Mouse (Mus musculus) stomach, postnatal 0 days (tissue): Measurements from ENCODE around the gene Lsamp. TPM values are rescaled to one million over a fixed set of nuclear protein-coding genes. Genes with fewer than 3 reads are reported as not detected.

Experiments used
- ATAC-seq: fragments of 200-750 bp; cut with Nextera tagmentation; 2 replicates; pipeline ENCODE4 v1.8.0; 2017; ENCODE audit not compliant: low FRiP score, low TSS enrichment
- DNase-seq: peaks from one replicate; pipeline ENCODE4 v3.0.0-alpha.2; 2016; ENCODE audit warnings: low spot score
- H3K27ac ChIP-seq: fragments of 300-500 bp; sonication (generic); replicated peaks from 2 replicates; pipeline ENCODE4 v1.5.1; 2014; ENCODE audit warnings: mild to moderate bottlenecking, control low read depth
- H3K27me3 ChIP-seq: fragments of 300-500 bp; sonication (generic); 2 replicates; pipeline ENCODE4 v1.6.1; 2014; ENCODE audit warnings: low read length; ENCODE audit not compliant: control insufficient read depth, insufficient read depth
- H3K36me3 ChIP-seq: fragments of 300-500 bp; sonication (generic); 2 replicates; pipeline ENCODE4 v1.6.1; 2014; ENCODE audit warnings: low read length, mixed read lengths; ENCODE audit not compliant: control insufficient read depth, insufficient read depth
- H3K4me1 ChIP-seq: fragments of 300-500 bp; sonication (generic); replicated peaks from 2 replicates; pipeline ENCODE4 v1.6.1; 2014; ENCODE audit warnings: antibody characterized with exemption; ENCODE audit not compliant: control insufficient read depth, insufficient read depth
- H3K4me2 ChIP-seq: fragments of 300-500 bp; sonication (generic); replicated peaks from 2 replicates; pipeline ENCODE4 v1.6.1; 2014; ENCODE audit warnings: low read depth, mild to moderate bottlenecking, control low read depth, moderate library complexity
- H3K4me3 ChIP-seq: fragments of 300-500 bp; sonication (generic); 2 replicates; pipeline ENCODE4 v1.5.1; 2014; ENCODE audit warnings: low read depth, low read length, control low read depth
- H3K9ac ChIP-seq: fragments of 300-500 bp; sonication (generic); 2 replicates; pipeline ENCODE4 v1.6.1; 2014; ENCODE audit warnings: mild to moderate bottlenecking, low read length, control low read depth, mixed read lengths
- H3K9me3 ChIP-seq: fragments of 300-500 bp; sonication (generic); 2 replicates; pipeline ENCODE4 v1.6.1; 2016; ENCODE audit warnings: low read length; ENCODE audit not compliant: control insufficient read depth
- CTCF ChIP-seq: IDR thresholded peaks from 2 replicates; pipeline ENCODE4 v1.5.1; 2016; ENCODE audit warnings: antibody characterized with exemption, low read depth, mild to moderate bottlenecking, moderate library complexity
- EP300 ChIP-seq: optimal IDR thresholded peaks from 2 replicates; pipeline ENCODE3; 2016; ENCODE audit warnings: antibody characterized with exemption
- WGBS: fragments of 180-500 bp; shearing (Covaris S2); extraction: QIAGEN DNeasy Blood & Tissue Kit; methylation state at CpG from one replicate; pipeline ENCODE4 v1.1.7; 2014; 5-methylcytosine and 5-hydroxymethylcytosine counted together
- polyA plus RNA-seq: library from polyadenylated mRNA; unstranded; fragments of >200 nt; fragmentation: Nextera tagmentation; extraction: Ambion mirVana; gene quantifications from 2 replicates; pipeline ENCODE4 v1.2.1, GENCODE M21; 2015

The Lsamp gene
- polyA plus RNA-seq, 1 experiment from 2014 or later = 2.8 TPM

DNA sequence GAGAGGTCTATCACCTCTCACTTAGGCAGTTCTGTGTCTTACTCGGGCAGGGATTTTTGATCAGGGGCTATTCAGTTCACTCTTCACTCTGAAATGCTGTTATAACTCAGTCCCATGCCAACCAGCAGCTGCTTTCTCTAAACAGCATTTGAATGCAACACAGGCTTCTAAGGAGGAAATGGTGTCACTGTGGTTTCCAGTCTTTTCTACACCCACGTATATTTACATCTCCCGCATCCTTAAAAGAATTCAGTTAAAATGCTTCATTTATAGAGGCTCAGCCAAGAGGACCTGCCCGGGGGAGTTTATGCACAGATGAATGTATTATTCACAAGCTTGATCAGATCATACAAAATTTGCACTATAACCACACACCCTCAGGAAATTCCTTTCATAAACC, 306.0 kb downstream of the Lsamp start:
- H3K27ac ChIP-seq = no peak overlapping the region
- WGBS = 56% methylated on average over 4 of the region's 4 CpGs
- H3K4me3 ChIP-seq = no peak overlapping the region
- no peak overlapping the region for H3K4me2 ChIP-seq
- ATAC-seq (no peak), DNase-seq (no peak)
- no peaks in the 10 kb centered on the region for H3K36me3 ChIP-seq
- no peaks in the 10 kb centered on the region for H3K9me3 ChIP-seq
- TF ChIP-seq CTCF (no peak), EP300 (no peak)
- H3K9ac ChIP-seq = no peak overlapping the region
- no peaks in the 10 kb centered on the region for H3K4me1 ChIP-seq
- H3K27me3 ChIP-seq = no peaks in the 10 kb centered on the region

- TF ChIP-seq CTCF (no peak), EP300 (no peak)
- H3K4me2 ChIP-seq = no peak overlapping the region
- no peaks in the 10 kb centered on the region for H3K4me1 ChIP-seq
- no peak overlapping the region for H3K27ac ChIP-seq
- H3K36me3 ChIP-seq = no peaks in the 10 kb centered on the region
- 80% methylated on average over 4 of the region's 4 CpGs for WGBS
- no peak for DNase-seq
- H3K4me3 ChIP-seq = no peak overlapping the region
- no peaks in the 10 kb centered on the region for H3K9me3 ChIP-seq
- H3K27me3 ChIP-seq = no peaks in the 10 kb centered on the region
- H3K9ac ChIP-seq = no peak overlapping the region
- no peak for ATAC-seq
These were observed 310.2 kb downstream of the Lsamp start for GRCm38 (mm10) chr16:40294296-40294882.

DNA sequence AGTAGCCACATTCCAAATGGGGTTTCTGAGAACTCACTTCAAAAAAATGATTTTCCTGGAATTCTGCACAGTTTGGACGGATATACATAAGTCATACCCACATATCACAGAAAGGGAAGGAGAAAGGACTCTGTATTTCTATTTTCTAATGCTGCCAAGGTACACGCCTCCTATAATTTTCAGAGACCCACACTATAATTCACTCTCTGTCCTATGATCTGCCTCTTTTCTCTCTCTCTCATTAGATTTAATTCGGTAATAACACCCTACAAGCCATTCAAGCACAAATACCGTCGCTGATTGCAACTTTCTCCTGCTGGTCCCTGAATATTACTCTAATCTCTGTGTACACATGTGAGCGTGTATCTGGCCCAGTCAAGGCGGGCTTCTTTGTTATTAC, 311.1 kb downstream of the Lsamp start:
- WGBS = 63% methylated on average over 7 of the region's 7 CpGs
- H3K9me3 ChIP-seq = no peaks in the 10 kb centered on the region
- TF ChIP-seq CTCF = no peak
- no peak for TF ChIP-seq EP300
- no peak for ATAC-seq
- DNase-seq = no peak
- H3K4me3 ChIP-seq = no peak overlapping the region
- no peaks in the 10 kb centered on the region for H3K4me1 ChIP-seq
- no peak overlapping the region for H3K27ac ChIP-seq
- no peak overlapping the region for H3K9ac ChIP-seq
- H3K36me3 ChIP-seq = no peaks in the 10 kb centered on the region
- no peaks in the 10 kb centered on the region for H3K27me3 ChIP-seq
- H3K4me2 ChIP-seq = no peak overlapping the region

- no peaks in the 10 kb centered on the region for H3K27me3 ChIP-seq
- H3K4me2 ChIP-seq = no peak overlapping the region
- no peak overlapping the region for H3K4me3 ChIP-seq
- H3K9ac ChIP-seq = no peak overlapping the region
- H3K36me3 ChIP-seq = no peaks in the 10 kb centered on the region
- no peak for ATAC-seq
- H3K27ac ChIP-seq = no peak overlapping the region
- no peaks in the 10 kb centered on the region for H3K9me3 ChIP-seq
- TF ChIP-seq CTCF = no peak
- no peak for TF ChIP-seq EP300
- DNase-seq = no peak
- H3K4me1 ChIP-seq = no peaks in the 10 kb centered on the region
- WGBS = 37% methylated on average over 2 of the region's 2 CpGs
These were observed 323.5 kb downstream of the Lsamp start for GRCm38 (mm10) chr16:40307666-40308065.

GRCm38 (mm10) chr16:40316199-40316598, 332.0 kb downstream of the Lsamp start:
- DNase-seq (no peak), ATAC-seq (no peak)
- no peaks in the 10 kb centered on the region for H3K36me3 ChIP-seq
- 87% methylated on average over 2 of the region's 2 CpGs for WGBS
- H3K9ac ChIP-seq = no peak overlapping the region
- H3K4me1 ChIP-seq = no peaks in the 10 kb centered on the region
- H3K27me3 ChIP-seq = no peaks in the 10 kb centered on the region
- H3K27ac ChIP-seq = no peak overlapping the region
- H3K4me2 ChIP-seq = no peak overlapping the region
- H3K4me3 ChIP-seq = no peak overlapping the region
- no peaks in the 10 kb centered on the region for H3K9me3 ChIP-seq
- TF ChIP-seq EP300 (no peak), CTCF (no peak)

GRCm38 (mm10) chr16:40324811-40325210, 340.6 kb downstream of the Lsamp start:
- Histone ChIP-seq H3K27me3 (no peaks in the 10 kb centered on the region), H3K36me3 (no peaks in the 10 kb centered on the region), H3K9ac (no peak overlapping the region), H3K4me2 (no peak overlapping the region), H3K4me3 (no peak overlapping the region), H3K27ac (no peak overlapping the region), H3K4me1 (no peaks in the 10 kb centered on the region), H3K9me3 (no peaks in the 10 kb centered on the region)
- DNase-seq (no peak), ATAC-seq (no peak)
- TF ChIP-seq EP300 (no peak), CTCF (no peak)
- 89% methylated on average over 3 of the region's 3 CpGs for WGBS
